Mouse (Mus musculus): ENCODE data around the gene Scube1. TPM values are rescaled to one million over a fixed set of nuclear protein-coding genes. Genes with fewer than 3 reads are reported as not detected.
A peak's percentile ranks its signal among the peaks of the same experiment; 100 is the strongest.

Scube1 gene
- 7.1 and 9.7 TPM in 2 replicates for polyA plus RNA-seq (2015; fragmentation: Nextera tagmentation; extraction: Ambion mirVana)

DNA sequence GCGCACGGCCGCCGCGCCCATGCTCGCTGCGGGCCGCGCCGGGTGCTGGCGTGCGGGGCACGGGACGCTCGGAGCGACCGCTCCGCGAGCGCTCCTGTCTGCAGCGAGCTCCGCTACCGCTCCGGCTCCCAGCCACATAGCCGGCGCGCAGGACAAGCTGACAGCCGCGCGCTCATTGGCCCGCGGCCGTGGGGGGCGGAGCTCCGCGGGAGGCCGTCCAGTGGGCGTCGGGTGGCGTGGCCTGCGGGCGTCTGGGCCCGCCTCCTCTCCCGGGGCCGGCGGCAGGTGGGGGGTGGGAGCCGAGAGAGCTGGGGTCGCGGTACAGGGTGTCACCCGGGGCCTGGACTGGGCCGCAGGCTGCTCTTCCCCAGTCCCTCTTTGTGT is at the start of gene Scube1:
Scube1 (minus strand) TSS at position 136 of the 384 bp plus-strand sequence.
- Histone ChIP-seq H3K9ac (peak within 1 kb of the TSS; percentile 56), H3K27me3 (peaks cover 76% of the 10 kb centered on the region), H3K4me1 (peaks cover 31% of the 10 kb centered on the region), H3K4me2 (peak within 1 kb of the TSS; percentile 100), H3K9me3 (no peaks in the 10 kb centered on the region), H3K27ac (no peak within 1 kb of the TSS), H3K36me3 (no peaks in the 10 kb centered on the region), H3K4me3 (peak within 1 kb of the TSS; percentile 62)
- WGBS, result under 1% methylated on average over 51 of the region's 51 CpGs
- peak; percentile 87 for ATAC-seq (ENCODE audit: insufficient number of reproducible peaks, low FRiP score, low TSS enrichment, low read depth)

DNA sequence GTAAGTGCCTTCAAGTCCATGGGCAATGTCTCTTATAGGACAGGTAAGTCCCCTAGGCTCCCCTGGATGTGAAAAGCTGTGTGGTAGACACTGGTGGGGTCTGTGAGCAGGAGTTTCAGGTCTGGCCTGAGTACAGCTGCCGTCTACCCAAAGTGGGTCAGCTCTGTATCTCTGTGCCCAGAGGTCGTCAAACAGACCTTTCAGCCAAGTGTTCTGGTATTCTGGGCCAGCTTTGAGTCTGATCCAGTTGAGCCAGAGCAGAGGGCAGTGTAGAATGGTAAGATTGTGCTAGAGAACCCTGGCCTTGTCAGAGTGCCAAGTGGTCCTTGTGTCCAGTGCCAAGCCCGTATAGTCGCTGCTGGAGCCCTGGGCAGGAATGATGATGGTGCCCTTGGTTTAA is 48.1 kb upstream of the Scube1 start:
- H3K4me1 ChIP-seq, result no peaks in the 10 kb centered on the region
- no peak for ATAC-seq (ENCODE audit: insufficient number of reproducible peaks, low FRiP score, low TSS enrichment, low read depth)
- H3K36me3 ChIP-seq, result no peaks in the 10 kb centered on the region
- no peak overlapping the region for H3K4me3 ChIP-seq
- WGBS, result 89% methylated on average over 4 of the region's 4 CpGs
- H3K27ac ChIP-seq, result no peak overlapping the region
- H3K9me3 ChIP-seq, result no peaks in the 10 kb centered on the region
- no peak overlapping the region for H3K9ac ChIP-seq
- no peak overlapping the region for H3K4me2 ChIP-seq
- peaks cover 17% of the 10 kb centered on the region for H3K27me3 ChIP-seq

- Histone ChIP-seq H3K4me2 (no peak overlapping the region), H3K4me3 (no peak overlapping the region), H3K27ac (no peak overlapping the region), H3K27me3 (peaks cover 15% of the 10 kb centered on the region), H3K9me3 (no peaks in the 10 kb centered on the region), H3K9ac (no peak overlapping the region), H3K36me3 (no peaks in the 10 kb centered on the region), H3K4me1 (no peaks in the 10 kb centered on the region)
- 54% methylated on average over 5 of the region's 5 CpGs for WGBS
- ATAC-seq (ENCODE audit: insufficient number of reproducible peaks, low FRiP score, low TSS enrichment, low read depth), result peak; percentile 7; the same call in 1 of the 2 replicates
These were observed 47.6 kb upstream of the Scube1 start for GRCm38 (mm10) chr15:83772460-83772859.

DNA sequence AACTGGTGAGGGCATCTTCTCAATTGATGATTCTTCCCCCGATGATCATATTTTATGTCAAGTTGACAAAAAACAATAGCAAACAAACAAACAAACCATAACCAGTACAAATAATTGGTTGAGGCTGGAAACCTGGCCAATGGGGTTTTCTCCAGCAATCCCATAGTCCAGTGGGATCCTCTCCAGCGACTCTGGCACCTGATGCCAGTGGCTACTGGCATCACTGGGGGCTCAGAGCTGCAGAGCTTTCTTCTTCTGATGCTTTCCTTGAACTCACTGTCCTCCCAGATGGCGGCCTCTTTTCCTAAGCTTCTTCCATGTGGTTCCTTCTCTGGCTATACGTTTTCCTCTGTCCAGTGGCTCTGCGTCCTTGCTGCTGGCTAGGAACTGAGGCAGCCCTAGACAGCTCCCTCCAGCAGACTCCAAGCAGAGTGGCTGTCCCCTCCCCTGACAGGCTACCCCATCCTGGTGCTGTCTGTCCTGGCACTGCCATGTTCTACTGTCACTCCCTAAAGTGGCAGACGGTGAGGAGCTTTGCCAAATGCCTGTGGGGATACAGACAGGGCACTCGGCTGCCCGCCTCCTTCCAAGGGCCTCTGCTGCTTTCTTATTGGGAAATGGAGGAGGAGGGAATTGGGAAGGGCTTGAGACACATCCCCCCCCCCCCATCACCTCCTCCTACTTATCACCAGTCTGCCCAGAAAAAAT is 46.7 kb upstream of the Scube1 start:
- Histone ChIP-seq H3K4me3 (no peak overlapping the region), H3K4me1 (no peaks in the 10 kb centered on the region), H3K27ac (no peak overlapping the region), H3K27me3 (peaks cover 6% of the 10 kb centered on the region), H3K9ac (no peak overlapping the region), H3K4me2 (no peak overlapping the region), H3K36me3 (no peaks in the 10 kb centered on the region), H3K9me3 (no peaks in the 10 kb centered on the region)
- 66% methylated on average over 8 of the region's 8 CpGs for WGBS
- no peak for ATAC-seq (ENCODE audit: insufficient number of reproducible peaks, low FRiP score, low TSS enrichment, low read depth)

DNA sequence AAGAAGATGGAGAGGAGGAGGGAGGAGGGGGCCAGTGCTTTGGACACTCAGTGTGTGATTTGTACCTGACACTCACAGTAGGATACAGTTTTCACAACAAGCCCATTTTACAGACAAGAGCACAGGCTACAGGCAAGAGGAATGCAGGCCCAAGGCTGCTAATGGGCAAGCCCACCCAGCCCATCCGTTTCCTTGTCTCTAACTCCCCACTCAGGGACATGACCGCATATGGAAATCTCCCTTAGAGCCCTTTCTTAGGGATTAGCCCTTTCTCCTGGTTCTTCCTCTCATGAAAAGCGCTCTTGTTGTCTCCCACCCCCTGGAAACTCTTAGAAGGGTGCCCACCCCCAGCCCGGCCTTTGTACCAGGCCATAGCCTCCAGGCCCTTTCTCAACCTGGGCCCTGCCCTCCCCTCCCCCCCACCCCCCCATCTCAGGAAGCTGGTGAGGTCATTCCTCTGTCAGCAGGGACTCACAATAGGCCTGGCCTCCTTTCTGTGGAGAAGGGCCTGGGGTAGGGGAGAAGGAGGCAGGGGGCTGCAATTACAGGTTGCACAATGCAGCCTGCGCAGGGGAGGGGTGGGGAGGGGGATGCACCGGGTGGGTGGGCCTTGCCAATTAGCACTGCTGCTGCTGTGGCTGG is 40.7 kb upstream of the Scube1 start:
- H3K4me3 ChIP-seq, result no peak overlapping the region
- 0 out of 2 replicates have a peak, but pooled peaks have one; percentile 49 for ATAC-seq (ENCODE audit: insufficient number of reproducible peaks, low FRiP score, low TSS enrichment, low read depth)
- H3K4me2 ChIP-seq, result no peak overlapping the region
- no peaks in the 10 kb centered on the region for H3K36me3 ChIP-seq
- H3K27ac ChIP-seq, result no peak overlapping the region
- H3K9me3 ChIP-seq, result no peaks in the 10 kb centered on the region
- WGBS, result 28% methylated on average over 6 of the region's 6 CpGs
- H3K4me1 ChIP-seq, result 0 out of 2 replicates have a peak, but pooled peaks cover 3% of the 10 kb centered on the region
- no peaks in the 10 kb centered on the region; the same call in 1 of the 2 replicates for H3K27me3 ChIP-seq
- no peak overlapping the region for H3K9ac ChIP-seq

- no peak for ATAC-seq (ENCODE audit: insufficient number of reproducible peaks, low FRiP score, low TSS enrichment, low read depth)
These were observed 36.7 kb upstream of the Scube1 start for GRCm38 (mm10) chr15:83761512-83761911.

GRCm38 (mm10) chr15:83760683-83761082 is 35.9 kb upstream of the Scube1 start:
- Histone ChIP-seq H3K9me3 (no peaks in the 10 kb centered on the region), H3K27ac (no peak overlapping the region), H3K4me2 (no peak overlapping the region), H3K27me3 (peaks cover 7% of the 10 kb centered on the region; the same call in 1 of the 2 replicates), H3K9ac (no peak overlapping the region), H3K4me1 (0 out of 2 replicates have a peak, but pooled peaks cover 4% of the 10 kb centered on the region), H3K4me3 (no peak overlapping the region), H3K36me3 (no peaks in the 10 kb centered on the region)
- 6% methylated on average over 10 of the region's 10 CpGs for WGBS
- ATAC-seq (ENCODE audit: insufficient number of reproducible peaks, low FRiP score, low TSS enrichment, low read depth), result no peak

More at GRCm38 (mm10) chr15:83761512-83761911, 36.7 kb upstream of the Scube1 start:
- Histone ChIP-seq H3K4me3 (no peak overlapping the region), H3K36me3 (no peaks in the 10 kb centered on the region), H3K9ac (no peak overlapping the region), H3K27ac (no peak overlapping the region), H3K27me3 (peaks cover 7% of the 10 kb centered on the region; the same call in 1 of the 2 replicates), H3K4me1 (0 out of 2 replicates have a peak, but pooled peaks cover 4% of the 10 kb centered on the region), H3K9me3 (no peaks in the 10 kb centered on the region), H3K4me2 (no peak overlapping the region)
- 83% methylated on average over 13 of the region's 13 CpGs for WGBS

DNA sequence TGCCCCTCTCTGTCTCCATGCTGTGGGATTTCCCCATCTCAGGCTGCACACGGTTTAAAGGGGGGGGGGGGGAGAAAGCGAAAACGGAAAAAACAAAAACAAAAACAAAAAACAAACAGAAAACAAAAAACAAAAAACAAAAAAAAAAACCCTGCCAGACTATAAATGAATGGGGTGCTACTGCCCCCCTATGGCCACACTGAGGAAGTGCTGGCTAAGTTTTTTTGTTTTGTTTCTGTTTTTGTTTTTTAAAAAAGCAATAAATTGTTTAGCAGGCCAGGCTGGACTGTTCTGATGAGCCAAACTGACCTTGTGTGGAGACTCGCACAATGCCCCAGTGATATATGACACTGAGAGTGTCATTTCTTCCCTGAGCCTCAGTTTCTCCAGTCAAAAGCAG is 34.1 kb upstream of the Scube1 start:
- no peak for ATAC-seq (ENCODE audit: insufficient number of reproducible peaks, low FRiP score, low TSS enrichment, low read depth)
- Histone ChIP-seq H3K9ac (no peak overlapping the region), H3K9me3 (no peaks in the 10 kb centered on the region), H3K4me3 (no peak overlapping the region), H3K4me1 (0 out of 2 replicates have a peak, but pooled peaks cover 4% of the 10 kb centered on the region), H3K27ac (no peak overlapping the region), H3K4me2 (no peak overlapping the region), H3K27me3 (peaks cover 7% of the 10 kb centered on the region; the same call in 1 of the 2 replicates), H3K36me3 (no peaks in the 10 kb centered on the region)
- 18% methylated on average over 4 of the region's 4 CpGs for WGBS

- no peak overlapping the region for H3K9ac ChIP-seq
- WGBS, result 23% methylated on average over 9 of the region's 9 CpGs
- no peaks in the 10 kb centered on the region for H3K9me3 ChIP-seq
- no peak overlapping the region for H3K27ac ChIP-seq
- ATAC-seq (ENCODE audit: insufficient number of reproducible peaks, low FRiP score, low TSS enrichment, low read depth), result 0 out of 2 replicates have a peak, but pooled peaks have one; percentile 16
- 0 out of 2 replicates have a peak, but pooled peaks cover 4% of the 10 kb centered on the region for H3K4me1 ChIP-seq
- peaks cover 7% of the 10 kb centered on the region; the same call in 1 of the 2 replicates for H3K27me3 ChIP-seq
- no peaks in the 10 kb centered on the region for H3K36me3 ChIP-seq
- H3K4me3 ChIP-seq, result no peak overlapping the region
- no peak overlapping the region for H3K4me2 ChIP-seq
These were observed 31.9 kb upstream of the Scube1 start for GRCm38 (mm10) chr15:83756742-83757141.

DNA sequence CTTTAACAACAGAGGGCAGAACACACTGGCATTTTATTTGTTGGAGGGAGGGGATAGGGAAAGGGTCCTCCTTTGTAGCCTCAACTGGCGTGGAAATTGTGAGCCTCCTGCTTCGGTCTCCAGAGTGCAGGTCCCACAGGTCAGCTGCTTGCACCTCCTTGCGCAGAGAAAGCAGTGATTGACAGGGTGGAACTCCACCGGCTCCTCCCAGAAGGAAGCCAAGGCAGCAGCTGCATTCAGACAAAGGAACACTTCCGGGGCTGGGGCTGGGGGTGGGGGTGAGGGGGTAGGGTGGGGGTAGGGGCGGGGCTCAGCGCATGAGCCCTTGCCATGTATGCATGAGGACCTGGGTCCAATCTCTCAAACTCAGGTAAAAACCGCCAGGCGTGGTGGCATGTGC is 24.6 kb upstream of the Scube1 start:
- no peak for ATAC-seq (ENCODE audit: insufficient number of reproducible peaks, low FRiP score, low TSS enrichment, low read depth)
- peaks cover 9% of the 10 kb centered on the region for H3K4me1 ChIP-seq
- 70% methylated on average over 9 of the region's 9 CpGs for WGBS

DNA sequence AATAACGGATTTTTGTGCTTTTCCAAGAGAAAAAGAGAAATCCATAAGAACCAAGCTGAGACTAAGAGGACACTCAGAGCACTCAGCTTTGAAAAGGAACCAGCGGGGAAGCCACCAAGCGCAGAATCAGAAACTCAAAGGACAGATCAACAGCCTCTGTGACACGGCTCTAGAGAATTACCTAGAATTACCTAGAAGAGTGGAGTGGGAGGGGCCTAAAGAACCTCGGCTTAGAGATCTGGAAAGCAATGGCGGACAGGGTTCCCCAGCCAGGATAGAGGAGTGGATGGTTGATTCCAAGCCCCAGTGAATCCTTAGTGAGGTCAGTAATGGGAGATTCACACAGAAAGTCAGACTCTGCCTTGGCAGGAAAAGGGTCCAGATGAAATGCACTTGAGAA is 24.2 kb upstream of the Scube1 start:
- no peak overlapping the region for H3K9ac ChIP-seq
- ATAC-seq (ENCODE audit: insufficient number of reproducible peaks, low FRiP score, low TSS enrichment, low read depth), result no peak
- H3K27me3 ChIP-seq, result no peaks in the 10 kb centered on the region
- H3K36me3 ChIP-seq, result no peaks in the 10 kb centered on the region
- no peak overlapping the region for H3K4me3 ChIP-seq
- no peaks in the 10 kb centered on the region for H3K9me3 ChIP-seq
- H3K27ac ChIP-seq, result no peak overlapping the region
- peaks cover 9% of the 10 kb centered on the region for H3K4me1 ChIP-seq
- no peak overlapping the region for H3K4me2 ChIP-seq
- 77% methylated on average over 6 of the region's 6 CpGs for WGBS

More for the DNA sequence above, 24.6 kb upstream of the Scube1 start:
- Histone ChIP-seq H3K27ac (no peak overlapping the region), H3K27me3 (no peaks in the 10 kb centered on the region), H3K4me3 (no peak overlapping the region), H3K4me2 (no peak overlapping the region), H3K9me3 (no peaks in the 10 kb centered on the region), H3K9ac (no peak overlapping the region), H3K36me3 (no peaks in the 10 kb centered on the region)

DNA sequence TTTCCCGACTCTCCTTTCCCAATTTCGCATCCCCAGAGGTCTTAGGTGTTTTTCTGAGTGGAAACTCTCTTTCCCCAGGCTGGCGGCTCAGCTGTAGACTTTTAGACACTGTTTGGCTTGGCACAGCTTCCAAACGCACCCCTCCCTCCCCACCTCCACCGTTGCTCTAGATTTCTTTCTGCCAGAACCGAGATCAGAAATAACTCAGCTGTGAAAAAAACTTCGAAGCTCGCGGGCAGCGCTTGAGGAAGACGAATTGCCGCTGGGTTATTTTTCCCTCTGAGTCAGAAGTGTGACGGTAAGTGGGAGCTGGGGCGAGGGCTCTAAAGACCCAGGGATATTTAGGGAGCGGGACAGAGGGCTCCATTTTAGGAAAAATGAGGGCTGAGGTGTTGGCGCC is 21.5 kb upstream of the Scube1 start:
- Histone ChIP-seq H3K4me3 (no peak overlapping the region), H3K27ac (peak overlapping the region; percentile 67), H3K27me3 (no peaks in the 10 kb centered on the region), H3K36me3 (no peaks in the 10 kb centered on the region), H3K9ac (no peak overlapping the region), H3K4me2 (peak overlapping the region; percentile 1; the same call in 1 of the 2 replicates), H3K9me3 (no peaks in the 10 kb centered on the region), H3K4me1 (peaks cover 16% of the 10 kb centered on the region)
- ATAC-seq (ENCODE audit: insufficient number of reproducible peaks, low FRiP score, low TSS enrichment, low read depth), result no peak
- WGBS, result 43% methylated on average over 16 of the region's 16 CpGs
